Mouse (Mus musculus) forebrain, embryonic 15.5 days (tissue): Measurements from ENCODE around the gene Grb2. TPM values are rescaled to one million over a fixed set of nuclear protein-coding genes. Genes with fewer than 3 reads are reported as not detected.

Experiments
- ATAC-seq: fragments of 200-750 bp; cut with Nextera tagmentation; replicated peaks from 2 replicates; pipeline ENCODE4 v1.8.0; 2017; ENCODE audit warnings: mild to moderate bottlenecking, moderate TSS enrichment, moderate library complexity
- H3K27ac ChIP-seq: fragments of 300-500 bp; sonication (generic); replicated peaks from 2 replicates; pipeline ENCODE4 v1.5.1; 2015; ENCODE audit warnings: mild to moderate bottlenecking, inconsistent platforms
- H3K27me3 ChIP-seq: fragments of 300-500 bp; sonication (generic); 2 replicates; pipeline ENCODE4 v1.6.1; 2015; ENCODE audit warnings: inconsistent platforms
- H3K36me3 ChIP-seq: fragments of 300-500 bp; sonication (generic); 2 replicates; pipeline ENCODE4 v1.6.1; 2015; ENCODE audit warnings: mild to moderate bottlenecking, inconsistent platforms
- H3K4me1 ChIP-seq: fragments of 300-500 bp; sonication (generic); 2 replicates; pipeline ENCODE4 v1.6.1; 2015; ENCODE audit warnings: inconsistent platforms
- H3K4me2 ChIP-seq: fragments of 300-500 bp; sonication (generic); replicated peaks from 2 replicates; pipeline ENCODE4 v1.6.1; 2015; ENCODE audit warnings: mild to moderate bottlenecking, inconsistent platforms
- H3K4me3 ChIP-seq: fragments of 300-500 bp; sonication (generic); 2 replicates; pipeline ENCODE4 v1.5.1; 2015; ENCODE audit warnings: mild to moderate bottlenecking, inconsistent platforms
- H3K9ac ChIP-seq: fragments of 300-500 bp; sonication (generic); replicated peaks from 2 replicates; pipeline ENCODE4 v1.6.1; 2015; ENCODE audit warnings: mild to moderate bottlenecking, inconsistent platforms
- H3K9me3 ChIP-seq: fragments of 300-500 bp; sonication (generic); 2 replicates; pipeline ENCODE4 v1.6.1; 2016; ENCODE audit warnings: inconsistent platforms
- WGBS: fragments of 180-500 bp; shearing (Covaris S2); methylation state at CpG from one replicate; pipeline ENCODE4 v1.1.7; 2015; ENCODE audit warnings: mixed read lengths; 5-methylcytosine and 5-hydroxymethylcytosine counted together
- polyA plus RNA-seq: library from polyadenylated mRNA; unstranded; fragments of >200 nt; fragmentation: Nextera tagmentation; extraction: Ambion mirVana; gene quantifications from 2 replicates; pipeline ENCODE4 v1.2.1, GENCODE M21; 2015

Gene Grb2
- polyA plus RNA-seq, result 180 and 199 TPM in 2 replicates

DNA sequence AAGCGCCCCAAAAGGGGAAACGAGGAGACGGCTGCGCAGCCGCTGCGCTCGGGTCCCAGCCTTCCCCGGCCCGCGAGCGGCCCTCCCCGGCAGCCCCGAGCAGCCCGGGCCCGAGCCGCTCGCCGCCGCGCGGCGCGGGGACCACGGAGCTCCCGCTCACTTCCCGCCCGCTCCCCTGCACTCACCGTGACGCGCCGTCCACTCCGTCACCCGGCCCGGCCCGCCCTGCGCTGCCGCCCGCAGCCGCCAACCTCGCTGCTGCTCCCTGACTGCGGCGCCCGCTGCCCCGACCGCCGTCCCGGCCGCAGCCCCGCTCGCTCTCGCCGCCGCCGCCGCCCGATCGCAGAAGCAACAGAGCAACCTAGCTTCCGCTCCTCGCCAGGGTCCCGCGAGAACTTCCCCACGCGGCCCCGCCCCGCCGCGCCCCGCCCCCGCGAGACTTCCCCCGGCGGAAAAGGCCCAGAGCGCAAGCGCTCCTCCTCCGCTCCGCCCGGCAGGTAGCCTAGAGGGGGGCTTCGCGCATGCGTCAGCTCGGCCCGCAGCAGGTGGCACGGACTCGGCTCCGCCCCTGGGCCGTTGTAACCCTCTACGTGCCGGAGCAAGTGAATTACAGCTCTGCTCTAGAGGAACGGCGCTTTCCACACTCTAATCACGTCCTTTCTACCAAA is at the start of gene Grb2:
Gene Grb2 (minus strand): TSS at position 389 of the 668 bp plus-strand sequence.
- Histone ChIP-seq H3K4me3 (peak within 1 kb of the TSS; percentile 64), H3K27ac (peak within 1 kb of the TSS; percentile 95), H3K4me1 (peaks cover 26% of the 10 kb centered on the region), H3K27me3 (no peaks in the 10 kb centered on the region), H3K36me3 (no peaks in the 10 kb centered on the region), H3K9me3 (no peaks in the 10 kb centered on the region), H3K4me2 (peak within 1 kb of the TSS; percentile 55), H3K9ac (peak within 1 kb of the TSS; percentile 81)
- under 1% methylated on average over 73 of the region's 91 CpGs for WGBS
- ATAC-seq, result peak; percentile 95

DNA sequence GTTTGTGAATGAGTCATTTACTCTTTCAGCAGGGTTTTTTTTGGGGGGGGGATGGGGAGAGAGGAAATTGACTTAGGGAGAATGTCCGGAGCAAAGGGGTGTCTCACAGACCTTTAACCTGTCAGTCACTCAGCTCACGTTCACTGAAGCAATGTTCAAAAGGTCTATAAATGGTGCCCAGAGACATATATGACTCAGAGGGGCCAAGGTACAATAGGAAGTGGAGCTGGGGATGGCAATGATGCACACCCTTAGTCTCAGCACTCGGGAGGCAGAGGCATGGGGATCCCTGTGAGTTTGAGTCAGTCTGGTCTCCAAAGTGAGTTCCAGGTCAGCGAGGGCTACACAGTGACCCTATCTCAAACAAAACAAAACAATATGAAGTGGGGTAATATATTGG is 45.1 kb upstream of the Grb2 start:
- 82% methylated on average over 4 of the region's 4 CpGs for WGBS
- no peak overlapping the region for H3K27ac ChIP-seq
- no peak for ATAC-seq

DNA sequence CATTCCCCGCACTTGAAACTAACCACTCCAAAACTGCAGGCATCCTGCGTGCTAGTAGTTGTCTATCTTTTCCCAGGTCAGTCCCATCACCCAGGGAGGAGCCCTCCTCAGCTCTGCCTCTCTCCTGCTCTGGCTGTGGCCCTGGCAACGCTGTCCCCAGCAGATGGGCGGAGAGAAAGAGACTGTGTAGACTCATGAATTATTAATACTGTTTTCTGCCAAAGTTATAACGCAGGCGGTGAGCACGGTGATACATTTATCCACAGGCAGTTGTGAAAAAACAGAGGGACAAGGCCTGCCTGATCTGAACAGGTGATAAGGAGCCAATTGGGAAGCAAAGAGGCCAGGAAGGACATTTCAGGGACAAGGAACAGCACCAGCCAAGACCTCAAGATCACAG is 44.3 kb upstream of the Grb2 start:
- Histone ChIP-seq H3K27ac (peak overlapping the region; percentile 46), H3K4me2 (no peak overlapping the region), H3K4me3 (no peak overlapping the region), H3K27me3 (no peaks in the 10 kb centered on the region), H3K9ac (no peak overlapping the region), H3K9me3 (no peaks in the 10 kb centered on the region), H3K4me1 (peaks cover 8% of the 10 kb centered on the region), H3K36me3 (no peaks in the 10 kb centered on the region)
- WGBS, result 37% methylated on average over 7 of the region's 7 CpGs
- peak; percentile 77 for ATAC-seq

More for the DNA sequence above, 45.1 kb upstream of the Grb2 start:
- H3K36me3 ChIP-seq, result no peaks in the 10 kb centered on the region
- no peak overlapping the region for H3K4me3 ChIP-seq
- peaks cover 6% of the 10 kb centered on the region for H3K4me1 ChIP-seq
- no peaks in the 10 kb centered on the region for H3K9me3 ChIP-seq
- H3K9ac ChIP-seq, result no peak overlapping the region
- H3K27me3 ChIP-seq, result no peaks in the 10 kb centered on the region
- H3K4me2 ChIP-seq, result no peak overlapping the region

DNA sequence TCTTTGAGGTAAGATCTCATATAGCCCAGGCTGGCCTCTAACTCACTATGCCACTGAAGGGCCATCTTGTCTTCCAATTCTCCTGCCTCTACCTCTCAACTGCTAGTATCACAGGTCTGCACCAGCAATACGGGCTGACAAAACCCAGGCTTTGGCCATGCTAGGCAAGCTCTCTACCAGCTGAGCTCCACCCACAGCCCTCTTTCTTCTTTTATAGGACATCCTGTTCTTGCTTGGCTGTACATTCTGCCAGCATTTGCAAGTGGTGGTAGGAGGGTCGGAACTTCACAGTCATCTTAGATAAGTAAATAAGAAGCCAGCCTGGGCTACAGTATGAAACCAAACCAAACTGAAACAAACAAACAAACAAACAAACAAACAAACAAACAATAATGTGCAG is 43.3 kb upstream of the Grb2 start:
- ATAC-seq, result no peak
- no peaks in the 10 kb centered on the region for H3K27me3 ChIP-seq
- no peaks in the 10 kb centered on the region for H3K36me3 ChIP-seq
- H3K4me1 ChIP-seq, result peaks cover 17% of the 10 kb centered on the region
- no peaks in the 10 kb centered on the region for H3K9me3 ChIP-seq
- no peak overlapping the region for H3K4me2 ChIP-seq
- WGBS, result 66% methylated on average over 2 of the region's 2 CpGs
- H3K9ac ChIP-seq, result no peak overlapping the region
- no peak overlapping the region for H3K4me3 ChIP-seq
- no peak overlapping the region for H3K27ac ChIP-seq

DNA sequence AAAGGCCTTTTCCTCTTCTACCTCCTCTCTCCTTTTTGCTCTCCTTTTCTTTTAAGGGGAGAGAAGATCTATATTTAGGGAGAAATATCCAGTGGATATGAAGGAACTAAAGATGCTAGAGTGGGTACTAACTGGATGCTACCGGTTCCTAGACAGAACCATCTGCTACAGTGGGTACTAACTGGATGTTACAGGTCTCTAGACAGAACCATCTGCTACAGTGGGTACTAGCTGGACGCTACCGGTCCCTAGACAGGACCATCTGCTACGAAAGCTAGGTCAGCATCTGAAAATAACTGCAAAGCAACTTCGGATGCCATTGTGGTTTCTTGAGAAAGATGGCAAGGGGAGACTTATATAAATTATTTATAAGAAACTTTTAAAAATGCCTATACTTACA is 41.4 kb upstream of the Grb2 start:
- WGBS, result 64% methylated on average over 5 of the region's 5 CpGs
- H3K9me3 ChIP-seq, result no peaks in the 10 kb centered on the region
- H3K27ac ChIP-seq, result no peak overlapping the region; the same call in 1 of the 2 replicates
- no peak for ATAC-seq
- H3K27me3 ChIP-seq, result no peaks in the 10 kb centered on the region
- peaks cover 17% of the 10 kb centered on the region for H3K4me1 ChIP-seq
- no peak overlapping the region for H3K4me2 ChIP-seq
- H3K4me3 ChIP-seq, result no peak overlapping the region
- H3K9ac ChIP-seq, result no peak overlapping the region
- no peaks in the 10 kb centered on the region for H3K36me3 ChIP-seq

DNA sequence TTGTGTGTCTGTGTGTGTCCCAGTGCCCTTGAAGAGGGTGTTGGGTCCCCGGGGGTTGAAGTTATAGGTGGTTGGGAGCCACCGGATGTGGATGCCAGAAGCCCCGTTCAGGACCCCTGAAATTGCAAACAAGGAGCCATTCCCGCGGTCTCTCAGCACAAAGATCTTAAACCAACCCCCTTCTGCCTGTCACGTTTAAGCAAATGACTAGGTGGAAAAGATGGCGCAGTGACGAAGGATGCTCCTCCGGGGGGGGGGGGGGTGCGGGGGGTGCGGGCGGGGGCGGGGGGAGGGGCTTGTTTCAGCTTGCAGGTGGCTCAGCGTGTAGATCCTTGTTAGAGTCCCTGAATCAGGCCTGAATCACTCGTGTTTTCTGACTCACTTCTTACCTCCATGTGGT is 39.0 kb upstream of the Grb2 start:
- H3K4me2 ChIP-seq, result peak overlapping the region; percentile 44
- peak overlapping the region; percentile 27 for H3K4me3 ChIP-seq
- H3K27ac ChIP-seq, result no peak overlapping the region
- no peak for ATAC-seq
- H3K9ac ChIP-seq, result no peak overlapping the region; the same call in 1 of the 2 replicates
- H3K36me3 ChIP-seq, result no peaks in the 10 kb centered on the region
- H3K27me3 ChIP-seq, result no peaks in the 10 kb centered on the region
- no peaks in the 10 kb centered on the region for H3K9me3 ChIP-seq
- peaks cover 12% of the 10 kb centered on the region for H3K4me1 ChIP-seq
- 10% methylated on average over 14 of the region's 15 CpGs for WGBS

DNA sequence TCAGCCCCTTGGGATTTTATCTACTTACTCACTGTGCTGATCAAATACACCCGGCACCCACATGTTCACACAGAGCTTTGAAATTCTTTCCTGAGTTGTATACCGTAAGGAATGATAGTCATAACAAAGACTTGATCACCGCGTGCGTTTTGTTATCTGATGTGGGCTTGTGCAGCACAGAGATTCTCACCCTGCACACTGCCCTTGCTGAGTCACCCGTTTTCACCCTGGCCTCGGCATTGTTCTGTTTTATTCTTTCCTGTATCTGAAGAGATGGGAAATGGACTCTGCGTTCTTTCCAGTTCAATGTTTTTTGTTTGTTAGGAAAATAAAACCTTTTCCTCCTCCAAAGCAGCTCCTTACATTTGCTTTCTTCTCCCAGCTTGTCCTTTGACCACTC is 38.4 kb upstream of the Grb2 start:
- no peaks in the 10 kb centered on the region for H3K36me3 ChIP-seq
- peaks cover 11% of the 10 kb centered on the region; the same call in 1 of the 2 replicates for H3K4me1 ChIP-seq
- H3K27me3 ChIP-seq, result no peaks in the 10 kb centered on the region
- 63% methylated on average over 8 of the region's 8 CpGs for WGBS
- H3K9ac ChIP-seq, result no peak overlapping the region
- no peak overlapping the region for H3K4me2 ChIP-seq
- no peak for ATAC-seq
- no peaks in the 10 kb centered on the region for H3K9me3 ChIP-seq
- no peak overlapping the region for H3K4me3 ChIP-seq
- no peak overlapping the region for H3K27ac ChIP-seq

DNA sequence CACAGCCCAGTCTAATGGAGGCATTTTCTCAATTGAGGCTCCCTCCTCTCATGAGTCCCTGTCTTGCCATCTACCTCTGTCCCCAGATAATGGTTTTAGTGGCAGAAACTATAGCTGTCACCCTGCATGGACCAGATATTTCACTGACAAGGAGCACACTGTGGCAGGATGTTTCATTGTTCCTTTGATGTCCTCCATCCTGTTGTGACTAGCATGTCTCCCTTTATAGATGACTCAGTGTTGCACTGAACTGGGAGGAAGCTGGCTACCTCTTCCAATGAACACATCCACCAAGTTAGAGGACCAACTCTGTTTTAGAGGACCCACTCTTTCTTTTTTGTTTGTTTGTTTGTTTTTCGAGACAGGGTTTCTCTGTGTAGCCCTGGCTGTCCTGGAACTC is 37.7 kb upstream of the Grb2 start:
- peaks cover 11% of the 10 kb centered on the region; the same call in 1 of the 2 replicates for H3K4me1 ChIP-seq
- WGBS, result 95% methylated on average over 1 of the region's 1 CpGs
- H3K27ac ChIP-seq, result no peak overlapping the region
- H3K36me3 ChIP-seq, result no peaks in the 10 kb centered on the region
- no peak overlapping the region for H3K4me3 ChIP-seq
- no peaks in the 10 kb centered on the region for H3K27me3 ChIP-seq
- no peaks in the 10 kb centered on the region for H3K9me3 ChIP-seq
- ATAC-seq, result no peak
- no peak overlapping the region for H3K9ac ChIP-seq
- H3K4me2 ChIP-seq, result no peak overlapping the region

DNA sequence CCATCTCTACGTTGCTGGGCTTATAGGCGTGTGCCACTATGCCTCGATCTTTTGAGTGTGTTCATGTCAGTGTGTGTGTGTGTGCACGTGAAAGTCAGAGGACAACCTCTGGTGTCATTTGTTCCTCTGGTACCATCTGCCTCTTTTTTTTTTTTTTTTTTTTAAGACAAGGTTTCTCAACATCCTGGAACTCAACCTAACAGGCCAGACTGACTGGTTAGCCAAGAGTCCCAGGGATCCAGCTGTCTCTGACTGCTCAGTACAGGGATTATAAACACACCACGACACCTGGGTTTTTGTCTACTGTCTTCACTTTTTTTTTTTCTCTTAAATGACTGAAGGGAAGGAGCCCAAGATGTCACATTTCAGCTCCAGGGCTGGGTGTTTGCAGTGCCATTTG is 36.0 kb upstream of the Grb2 start:
- Histone ChIP-seq H3K27ac (no peak overlapping the region), H3K4me3 (no peak overlapping the region), H3K4me1 (peaks cover 11% of the 10 kb centered on the region; the same call in 1 of the 2 replicates), H3K9ac (no peak overlapping the region), H3K4me2 (no peak overlapping the region), H3K27me3 (no peaks in the 10 kb centered on the region), H3K36me3 (no peaks in the 10 kb centered on the region), H3K9me3 (no peaks in the 10 kb centered on the region)
- no peak for ATAC-seq
- 85% methylated on average over 5 of the region's 5 CpGs for whole genome bisulfite sequencing

DNA sequence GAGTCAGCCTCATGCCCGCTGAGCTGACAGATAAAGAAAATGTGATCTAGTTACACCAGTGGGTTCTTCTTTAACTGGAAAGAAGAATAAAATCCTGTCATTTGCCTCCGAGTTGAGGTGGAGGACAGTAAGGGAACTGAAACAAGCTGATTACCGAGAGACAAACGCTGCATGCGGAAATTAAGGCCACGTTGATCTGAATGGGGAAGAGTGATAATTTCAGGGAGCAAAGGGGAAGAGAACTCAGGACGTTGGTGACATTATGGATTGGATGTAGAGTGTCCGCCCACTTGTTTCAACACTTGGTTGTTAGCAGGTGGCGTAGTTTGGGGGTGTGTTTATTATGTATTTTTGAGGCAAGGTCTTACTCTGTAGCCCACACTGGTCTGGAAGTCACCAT is 34.5 kb upstream of the Grb2 start:
- Histone ChIP-seq H3K27ac (no peak overlapping the region), H3K9ac (no peak overlapping the region), H3K4me3 (no peak overlapping the region), H3K4me2 (no peak overlapping the region), H3K36me3 (no peaks in the 10 kb centered on the region), H3K27me3 (no peaks in the 10 kb centered on the region), H3K9me3 (no peaks in the 10 kb centered on the region), H3K4me1 (peaks cover 14% of the 10 kb centered on the region; the same call in 1 of the 2 replicates)
- WGBS, result 90% methylated on average over 9 of the region's 9 CpGs
- ATAC-seq, result no peak

DNA sequence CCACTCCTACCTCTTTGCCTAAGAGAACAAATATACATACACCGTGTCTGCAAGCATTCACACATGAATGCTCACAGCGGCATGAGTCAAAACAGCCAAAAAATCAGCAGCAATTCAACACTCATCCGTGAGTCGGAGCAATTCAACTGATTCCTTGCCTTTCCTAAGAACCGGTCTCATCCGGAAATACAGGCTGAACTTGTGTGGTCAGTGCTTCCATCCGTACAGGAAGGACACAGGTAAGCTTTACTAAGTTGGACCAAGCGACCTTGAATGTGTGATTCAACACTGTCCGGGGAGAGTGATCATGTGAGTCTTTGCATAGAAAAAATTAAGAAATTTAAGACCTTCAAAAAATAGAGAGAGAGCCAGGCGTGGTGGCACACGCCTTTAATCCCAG is 32.7 kb upstream of the Grb2 start:
- no peak for ATAC-seq
- Histone ChIP-seq H3K4me1 (0 out of 2 replicates have a peak, but pooled peaks cover 3% of the 10 kb centered on the region), H3K9ac (no peak overlapping the region)

DNA sequence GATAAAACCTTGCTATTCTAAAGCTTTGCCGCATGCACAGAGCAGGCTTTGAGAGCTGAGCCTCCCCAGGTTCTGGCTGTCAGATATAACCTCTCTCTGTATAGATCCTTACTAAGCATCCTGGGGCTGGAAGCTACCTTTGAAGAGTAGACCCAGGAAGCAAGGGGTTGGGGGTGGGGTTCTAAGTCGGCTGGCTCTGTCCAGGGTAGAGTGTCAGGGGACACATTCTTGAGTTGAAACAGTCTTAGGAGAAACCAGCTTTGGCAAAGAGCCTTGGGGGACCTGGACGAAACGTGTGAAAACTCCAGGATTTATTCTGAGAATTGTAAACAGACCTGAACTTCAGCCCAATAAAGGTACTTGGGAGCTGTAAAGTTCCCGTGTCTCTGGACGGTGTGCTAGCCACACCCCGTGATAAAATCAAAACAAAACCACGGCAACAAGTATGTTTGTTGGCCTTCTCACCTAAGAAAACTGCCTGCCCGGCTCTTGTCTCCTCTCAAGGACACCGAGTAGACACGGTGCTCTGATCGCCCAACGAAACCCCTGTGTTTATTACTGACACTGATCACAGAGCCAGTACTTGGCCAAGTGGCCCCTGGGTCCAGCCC is 30.0 kb upstream of the Grb2 start:
- no peak overlapping the region for H3K9ac ChIP-seq
- H3K27ac ChIP-seq, result no peak overlapping the region
- H3K4me2 ChIP-seq, result no peak overlapping the region
- H3K27me3 ChIP-seq, result no peaks in the 10 kb centered on the region
- no peak for ATAC-seq
- no peaks in the 10 kb centered on the region for H3K36me3 ChIP-seq
- no peak overlapping the region for H3K4me3 ChIP-seq
- H3K4me1 ChIP-seq, result peaks cover 8% of the 10 kb centered on the region; the same call in 1 of the 2 replicates
- H3K9me3 ChIP-seq, result no peaks in the 10 kb centered on the region
- WGBS, result 63% methylated on average over 13 of the region's 13 CpGs

More for the DNA sequence above, 32.7 kb upstream of the Grb2 start:
- H3K27me3 ChIP-seq, result no peaks in the 10 kb centered on the region
- no peaks in the 10 kb centered on the region for H3K36me3 ChIP-seq
- no peak overlapping the region for H3K4me3 ChIP-seq
- H3K4me2 ChIP-seq, result no peak overlapping the region
- no peak overlapping the region for H3K27ac ChIP-seq
- no peaks in the 10 kb centered on the region for H3K9me3 ChIP-seq
- WGBS, result 91% methylated on average over 11 of the region's 11 CpGs
